Mouse (Mus musculus) CH12.LX (cell line): ENCODE data around the gene Mpv17l2. TPM values are rescaled to one million over a fixed set of nuclear protein-coding genes. Genes with fewer than 3 reads are reported as not detected.

Experiments
- DNase-seq: peaks from one replicate; pipeline ENCODE4 v3.0.0-alpha.2; 2013; ENCODE audit errors: extremely low read depth
- H3K27ac ChIP-seq: 2 replicates; pipeline ENCODE4 v1.5.1; 2012; ENCODE audit warnings: low read depth, mild to moderate bottlenecking, control low read depth, moderate library complexity; ENCODE audit not compliant: insufficient read depth
- H3K27me3 ChIP-seq: replicated peaks from 2 replicates; pipeline ENCODE3; 2012; ENCODE audit warnings: inconsistent platforms
- H3K36me3 ChIP-seq, 2 experiments: replicated peaks in 1 of 2; 2 replicates each; pipeline versions ENCODE3 to v1.6.1; 2012; ENCODE audit warnings: inconsistent platforms in 1 of 2, low read length in 1 of 2, mild to moderate bottlenecking in 1 of 2, mixed read lengths in 1 of 2, moderate library complexity in 1 of 2; ENCODE audit not compliant: control insufficient read depth in 1 of 2, insufficient read depth in 1 of 2
- H3K4me1 ChIP-seq, 2 experiments: 2 replicates each; pipeline ENCODE4 v1.6.1; 2012; ENCODE audit warnings: inconsistent platforms in 1 of 2, moderate library complexity in 1 of 2; ENCODE audit not compliant: insufficient read depth in 2 of 2, control insufficient read depth in 1 of 2
- H3K4me2 ChIP-seq: 2 replicates; pipeline ENCODE4 v1.6.1; 2012; ENCODE audit warnings: low read depth, mild to moderate bottlenecking, control low read depth; ENCODE audit not compliant: poor library complexity, insufficient read depth, severe bottlenecking
- H3K4me3 ChIP-seq, 3 experiments: fragments of 150-350 bp in 1 of 3; sonication (generic) in 1 of 3; replicated peaks in 1 of 3; 2 replicates each; pipeline versions ENCODE3 to v1.5.1; 2011 to 2012; ENCODE audit warnings: low read depth in 2 of 3, low read length in 2 of 3, mild to moderate bottlenecking in 2 of 3, moderate library complexity in 2 of 3, control low read depth in 1 of 3, improper control_type of control experiment in 1 of 3, inconsistent platforms in 1 of 3, mixed read lengths in 1 of 3; ENCODE audit not compliant: poor library complexity in 1 of 3
- H3K79me2 ChIP-seq: replicated peaks from 2 replicates; pipeline ENCODE4 v1.6.1; 2012; ENCODE audit warnings: mild to moderate bottlenecking, moderate library complexity; ENCODE audit not compliant: control insufficient read depth, poor library complexity, insufficient read depth, severe bottlenecking; ENCODE audit errors: extremely low read depth
- H3K9ac ChIP-seq: 2 replicates; pipeline ENCODE4 v1.6.1; 2012; ENCODE audit warnings: low read depth, mild to moderate bottlenecking, control low read depth, moderate library complexity; ENCODE audit not compliant: insufficient read depth
- H3K9me3 ChIP-seq: replicated peaks from 2 replicates; pipeline ENCODE3; 2012; ENCODE audit warnings: low read length, inconsistent platforms, mixed read lengths
- BHLHE40 ChIP-seq: IDR thresholded peaks from 2 replicates; pipeline ENCODE4 v1.6.1; 2011; ENCODE audit warnings: mild to moderate bottlenecking, low read depth, low read length, improper control_type of control experiment
- CHD1 ChIP-seq: IDR thresholded peaks from 2 replicates; pipeline ENCODE4 v1.6.1; 2012; ENCODE audit warnings: low read depth, low read length, improper control_type of control experiment, inconsistent platforms
- CHD2 ChIP-seq: IDR thresholded peaks from 2 replicates; pipeline ENCODE4 v1.6.1; 2011; ENCODE audit warnings: low read length, improper control_type of control experiment
- E2F4 ChIP-seq: IDR thresholded peaks from 2 replicates; pipeline ENCODE4 v1.6.1; 2011; ENCODE audit warnings: low read depth, low read length, improper control_type of control experiment; ENCODE audit not compliant: insufficient replicate concordance
- EP300 ChIP-seq: IDR thresholded peaks from 2 replicates; pipeline ENCODE4 v1.6.1; 2011; ENCODE audit warnings: low read length, improper control_type of control experiment
- ETS1 ChIP-seq: conservative IDR thresholded peaks from 2 replicates; pipeline ENCODE4 v1.6.1; 2012; ENCODE audit warnings: low read depth, mild to moderate bottlenecking, inconsistent platforms, low read length, improper control_type of control experiment, moderate library complexity
- GABPA ChIP-seq: IDR thresholded peaks from 2 replicates; pipeline ENCODE4 v1.6.1; 2012; ENCODE audit warnings: low read depth, low read length, improper control_type of control experiment, inconsistent platforms; ENCODE audit not compliant: insufficient replicate concordance
- HCFC1 ChIP-seq: IDR thresholded peaks from 2 replicates; pipeline ENCODE4 v1.6.1; 2012; ENCODE audit warnings: low read depth, mild to moderate bottlenecking, inconsistent platforms, low read length, improper control_type of control experiment
- IRF4 ChIP-seq: IDR thresholded peaks from 2 replicates; pipeline ENCODE4 v1.6.1; 2014; ENCODE audit warnings: low read depth, mild to moderate bottlenecking, inconsistent platforms, low read length, improper control_type of control experiment
- JUN ChIP-seq: IDR thresholded peaks from 2 replicates; pipeline ENCODE4 v1.6.1; 2011; ENCODE audit warnings: low read depth, mild to moderate bottlenecking, low read length, improper control_type of control experiment, moderate library complexity; ENCODE audit not compliant: insufficient read depth
- JUND ChIP-seq: conservative IDR thresholded peaks from 2 replicates; pipeline ENCODE4 v1.6.1; 2011; ENCODE audit warnings: low read depth, low read length, improper control_type of control experiment
- MAFK ChIP-seq: IDR thresholded peaks from 2 replicates; pipeline ENCODE4 v1.6.1; 2011; ENCODE audit warnings: low read length, improper control_type of control experiment; ENCODE audit not compliant: insufficient replicate concordance
- MAX ChIP-seq: IDR thresholded peaks from 2 replicates; pipeline ENCODE4 v1.6.1; 2011; ENCODE audit warnings: low read length, improper control_type of control experiment
- MEF2A ChIP-seq: IDR thresholded peaks from 2 replicates; pipeline ENCODE4 v1.6.1; 2014; ENCODE audit warnings: low read depth, mild to moderate bottlenecking, inconsistent platforms, low read length, improper control_type of control experiment, borderline replicate concordance
- MXI1 ChIP-seq: IDR thresholded peaks from 2 replicates; pipeline ENCODE4 v1.6.1; 2011; ENCODE audit warnings: mild to moderate bottlenecking, low read depth, low read length, improper control_type of control experiment
- MYC ChIP-seq: IDR thresholded peaks from 2 replicates; pipeline ENCODE4 v1.6.1; 2011; ENCODE audit warnings: low read depth, mild to moderate bottlenecking, improper control_type of control experiment, low read length
- NELFE ChIP-seq: IDR thresholded peaks from 2 replicates; pipeline ENCODE4 v1.6.1; 2011; ENCODE audit warnings: low read depth, low read length, improper control_type of control experiment
- NRF1 ChIP-seq: IDR thresholded peaks from 2 replicates; pipeline ENCODE4 v1.6.1; 2014; ENCODE audit warnings: low read depth, mild to moderate bottlenecking, inconsistent platforms, low read length, improper control_type of control experiment, moderate library complexity
- PAX5 ChIP-seq: IDR thresholded peaks from 2 replicates; pipeline ENCODE4 v1.6.1; 2012; ENCODE audit warnings: low read length, inconsistent platforms, mixed read lengths
- POLR2A ChIP-seq: IDR thresholded peaks from 2 replicates; pipeline ENCODE4 v1.6.1; 2011; ENCODE audit warnings: low read depth, mild to moderate bottlenecking, improper control_type of control experiment, low read length
- POLR2AphosphoS2 ChIP-seq: IDR thresholded peaks from 2 replicates; pipeline ENCODE4 v1.6.1; 2011; ENCODE audit warnings: low read depth, low read length, improper control_type of control experiment
- RCOR1 ChIP-seq: conservative IDR thresholded peaks from 2 replicates; pipeline ENCODE4 v1.6.1; 2012; ENCODE audit warnings: low read depth, mild to moderate bottlenecking, inconsistent platforms, low read length, improper control_type of control experiment
- SIN3A ChIP-seq: IDR thresholded peaks from 2 replicates; pipeline ENCODE4 v1.6.1; 2012; ENCODE audit warnings: low read length, improper control_type of control experiment, inconsistent platforms
- TBP ChIP-seq: conservative IDR thresholded peaks from 2 replicates; pipeline ENCODE4 v1.6.1; 2011; ENCODE audit warnings: low read depth, low read length, improper control_type of control experiment
- TCF12 ChIP-seq: IDR thresholded peaks from 2 replicates; pipeline ENCODE4 v1.6.1; 2014; ENCODE audit warnings: low read depth, mild to moderate bottlenecking, inconsistent platforms, low read length, improper control_type of control experiment
- USF2 ChIP-seq: conservative IDR thresholded peaks from 2 replicates; pipeline ENCODE4 v1.6.1; 2011; ENCODE audit warnings: low read depth, low read length, improper control_type of control experiment
- ZC3H11A ChIP-seq: IDR thresholded peaks from 2 replicates; pipeline ENCODE4 v1.6.1; 2012; ENCODE audit warnings: low read depth, mild to moderate bottlenecking, inconsistent platforms, low read length, improper control_type of control experiment
- ZKSCAN1 ChIP-seq: IDR thresholded peaks from 2 replicates; pipeline ENCODE4 v1.6.1; 2012; ENCODE audit warnings: low read depth, inconsistent platforms, low read length, improper control_type of control experiment, borderline replicate concordance
- ZNF384 ChIP-seq: IDR thresholded peaks from 2 replicates; pipeline ENCODE4 v1.6.1; 2012; ENCODE audit warnings: low read depth, low read length, improper control_type of control experiment, inconsistent platforms
- dilution Hi-C: fragments of 300-500 bp; cut with MboI; formaldehyde crosslinking; loops from 2 replicates; pipeline ENCODE4 v1.14.3; 2020; ENCODE audit warnings: low sequenced_read_pairs; ENCODE audit not compliant: extremely low pct_unique_long_range_greater_than_20kb, extremely low pct_ligation_motif_present
- in situ Hi-C: fragments of 300-500 bp; cut with MboI; formaldehyde crosslinking; loops from 3 replicates; pipeline ENCODE4 v1.14.3; 2019; ENCODE audit warnings: low sequenced_read_pairs, low pct_ligation_motif_present, low pct_unique_long_range_greater_than_20kb, mixed read lengths
- polyA plus RNA-seq: library from polyadenylated mRNA; unstranded; fragments of >175 nt; gene quantifications from 2 replicates; pipeline ENCODE4 v1.2.1, GENCODE M21; 2012; ENCODE audit warnings: low read depth; ENCODE audit not compliant: insufficient read length
- total RNA-seq, 2 experiments: library from RNA; depleted of rRNA; stranded (reverse); fragments of 300-350 nt in 1 of 2; fragments of >200 nt in 1 of 2; gene quantifications; 2 replicates each; pipeline ENCODE4 v1.2.3; 2012 to 2014

The Mpv17l2 gene
- total and polyA plus RNA-seq, 3 experiments: 25.3 to 36.1 (median 27.1) TPM

DNA sequence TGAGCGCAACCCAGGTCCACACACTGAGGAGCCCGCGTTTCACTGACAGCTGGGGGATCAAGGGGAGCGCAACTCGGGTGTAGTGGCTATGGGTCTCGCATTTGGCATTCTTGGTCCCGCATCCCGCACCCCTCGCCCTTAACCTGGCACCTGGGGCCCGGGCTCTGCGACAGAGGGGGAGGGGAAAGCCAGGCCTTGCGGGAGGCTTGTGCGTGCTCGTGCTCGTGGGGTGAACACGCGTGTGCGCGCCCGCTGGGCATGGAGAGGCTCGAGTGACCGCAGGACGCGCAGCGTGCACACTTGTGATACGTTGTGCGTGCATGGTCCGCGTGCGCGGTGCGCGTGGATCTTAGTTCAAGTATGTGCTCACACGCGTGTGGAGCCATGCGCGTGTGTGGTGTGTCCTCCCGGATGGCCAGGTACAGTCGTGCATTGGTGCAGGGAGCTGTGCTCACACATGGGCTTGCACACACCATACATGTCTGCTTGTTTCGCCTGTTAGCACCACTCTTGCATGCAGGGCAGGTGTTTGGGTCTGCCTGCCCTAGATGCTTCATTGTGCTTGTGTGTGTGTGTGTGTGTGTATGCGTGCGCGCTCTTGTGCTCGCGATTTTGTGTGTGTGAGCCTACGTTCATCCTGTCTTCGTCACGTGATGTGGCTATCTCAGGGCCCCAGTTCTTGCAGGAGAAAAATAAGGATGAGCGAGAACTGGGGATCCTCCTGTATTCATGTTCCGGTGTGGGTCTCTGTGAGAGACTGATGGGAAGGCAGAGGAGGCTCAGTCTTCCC, 5.7 kb downstream of the Mpv17l2 start:
- Histone ChIP-seq H3K36me3 (peaks cover 20 to 36% of the 10 kb centered on the region in 2 experiments), H3K27me3 (no peaks in the 10 kb centered on the region), H3K4me1 (peaks cover 10 to 47% of the 10 kb centered on the region in 2 experiments), H3K9ac (peak overlapping the region; percentile 74), H3K4me2 (peak overlapping the region; percentile 45), H3K4me3 (peak overlapping the region; percentile 47 to 73 (median 47)), H3K79me2 (no peaks in the 10 kb centered on the region), H3K27ac (0 out of 2 replicates have a peak overlapping the region, but pooled peaks have one; percentile 3), H3K9me3 (no peaks in the 10 kb centered on the region)
- no peak for TF ChIP-seq EP300
- in situ Hi-C loops (loop anchor here (5.0 kb wide), 1 partner anchor 38 kb away; the partner anchor contains the start of gene Gm3336), dilution Hi-C loops (no loop called here)
- DNase-seq: no peak

DNA sequence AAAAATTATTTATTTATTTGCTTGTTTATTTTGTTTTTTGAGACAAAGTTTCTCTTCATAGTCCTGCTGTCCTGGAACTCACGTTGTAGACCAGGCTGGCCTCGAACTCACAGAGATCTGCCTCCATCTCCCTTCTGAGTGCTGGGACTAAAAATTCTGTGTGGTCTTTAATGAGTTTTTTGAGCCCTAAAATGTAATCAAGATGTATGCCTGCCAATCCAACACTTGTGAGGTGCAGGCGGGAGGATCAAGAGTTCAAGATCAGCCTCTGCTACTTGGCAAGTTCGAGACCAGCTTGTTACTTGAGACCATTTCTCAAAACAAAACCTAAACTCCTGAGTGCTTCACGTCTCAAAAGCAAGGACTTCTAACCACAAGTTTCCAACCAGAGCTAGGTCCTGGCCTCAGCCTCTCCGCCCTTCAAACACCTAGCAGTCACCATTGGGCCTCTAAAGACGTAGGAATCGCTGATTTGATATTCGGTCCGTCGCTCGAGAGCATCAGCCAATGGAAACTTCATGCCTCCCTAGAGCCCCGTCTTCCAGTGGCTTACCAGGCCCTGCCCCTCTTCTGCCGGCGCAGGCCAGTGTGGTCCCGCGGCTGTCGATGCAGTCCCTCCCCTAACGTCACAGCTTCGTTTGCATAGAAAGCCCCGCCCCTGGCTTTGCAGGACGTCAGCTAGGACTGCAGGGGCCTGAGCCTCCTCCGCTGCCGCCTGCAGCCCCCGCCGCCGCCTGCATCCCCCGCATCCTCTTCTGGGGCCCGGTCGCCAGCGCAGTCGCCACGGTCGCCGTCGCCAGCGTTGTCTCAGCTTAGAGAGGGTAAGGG, 6.5 kb downstream of the Mpv17l2 start, which contains the start of gene Rab3a:
TSS of gene Rab3a (plus strand) at position 637 of the 828 bp plus-strand sequence.
- Histone ChIP-seq H3K4me3 (peak within 1 kb of the TSS; percentile 47 to 73 (median 51)), H3K4me1 (peaks cover 9 to 45% of the 10 kb centered on the region in 2 experiments), H3K27ac (peak within 1 kb of the TSS; percentile 37; the same call in 1 of the 2 replicates), H3K79me2 (no peaks in the 10 kb centered on the region), H3K9ac (peak within 1 kb of the TSS; percentile 74), H3K36me3 (peaks cover 20 to 44% of the 10 kb centered on the region in 2 experiments), H3K9me3 (no peaks in the 10 kb centered on the region), H3K4me2 (peak within 1 kb of the TSS; percentile 52), H3K27me3 (no peaks in the 10 kb centered on the region)
- in situ Hi-C loops (loop anchor here (5.0 kb wide), 1 partner anchor 37 kb away; the partner anchor contains the start of gene Gm3336), dilution Hi-C loops (no loop called here)
- peak; percentile 98 for DNase-seq
- TF ChIP-seq NRF1: peak; percentile 77
- peak; percentile 16; the same call in 1 of the 2 replicates for TF ChIP-seq MEF2A
- TF ChIP-seq ZKSCAN1: no peak
- peak; percentile 53 for TF ChIP-seq POLR2A
- no peak for TF ChIP-seq MYC
- no peak for TF ChIP-seq JUND
- TF ChIP-seq ZNF384: no peak
- TF ChIP-seq POLR2AphosphoS2: no peak
- TF ChIP-seq SIN3A: no peak
- no peak for TF ChIP-seq USF2
- no peak for TF ChIP-seq TCF12
- peak; percentile 46 for TF ChIP-seq EP300
- TF ChIP-seq E2F4: no peak
- TF ChIP-seq NELFE: no peak
- peak; percentile 67; the same call in 1 of the 2 replicates for TF ChIP-seq RCOR1
- TF ChIP-seq MAX: no peak
- TF ChIP-seq CHD1: no peak
- TF ChIP-seq BHLHE40: no peak
- TF ChIP-seq HCFC1: peak; percentile 71
- peak; percentile 74 for TF ChIP-seq TBP
- TF ChIP-seq GABPA: no peak
- no peak for TF ChIP-seq MAFK
- TF ChIP-seq IRF4: 0 out of 2 replicates have a peak, but pooled peaks have one; percentile 43
- no peak for TF ChIP-seq PAX5
- TF ChIP-seq MXI1: no peak
- TF ChIP-seq CHD2: peak; percentile 95
- TF ChIP-seq ZC3H11A: no peak
- no peak; the same call in 1 of the 2 replicates for TF ChIP-seq ETS1
- no peak for TF ChIP-seq JUN
